Mouse (Mus musculus): ENCODE measurements around the gene Plce1. TPM values are rescaled to one million over a fixed set of nuclear protein-coding genes. Genes with fewer than 3 reads are reported as not detected.

The Plce1 gene
- polyA plus RNA-seq, 1 experiment, result 2.3 TPM

- no peak for DNase-seq
- H3K4me3 ChIP-seq (ENCODE audit: insufficient read depth, low read depth, low read length), result no peak overlapping the region
- H3K36me3 ChIP-seq (ENCODE audit: control insufficient read depth, insufficient read depth, low read length), result no peaks in the 10 kb centered on the region
- no peaks in the 10 kb centered on the region for H3K27me3 ChIP-seq (replicated peaks; ENCODE audit: control insufficient read depth, insufficient read depth, low read length)
- no peaks in the 10 kb centered on the region for H3K4me1 ChIP-seq (ENCODE audit: control insufficient read depth, insufficient read depth, low read length)
- TF ChIP-seq POLR2A (IDR thresholded peaks at IDR 0.05; ENCODE audit: low read depth, low read length) (no peak), CTCF (conservative IDR thresholded peaks at IDR 0.05; ENCODE audit: insufficient read depth, insufficient read length, low read depth, low read length) (no peak)
- no peak overlapping the region for H3K27ac ChIP-seq (ENCODE audit: insufficient read depth, low read depth, low read length)
- 80% methylated on average over 5 of the region's 5 CpGs for WGBS
Measured at GRCm38 (mm10) chr19:38514417-38515184, 33.7 kb downstream of the Plce1 start.

GRCm38 (mm10) chr19:38526855-38527254 lies 45.9 kb downstream of the Plce1 start:
- no peak for DNase-seq
- Histone ChIP-seq H3K4me1 (ENCODE audit: control insufficient read depth, insufficient read depth, low read length) (no peaks in the 10 kb centered on the region), H3K27ac (ENCODE audit: insufficient read depth, low read depth, low read length) (no peak overlapping the region), H3K36me3 (ENCODE audit: control insufficient read depth, insufficient read depth, low read length) (no peaks in the 10 kb centered on the region), H3K27me3 (replicated peaks; ENCODE audit: control insufficient read depth, insufficient read depth, low read length) (no peaks in the 10 kb centered on the region), H3K4me3 (ENCODE audit: insufficient read depth, low read depth, low read length) (no peak overlapping the region)
- TF ChIP-seq POLR2A (IDR thresholded peaks at IDR 0.05; ENCODE audit: low read depth, low read length) (no peak), CTCF (conservative IDR thresholded peaks at IDR 0.05; ENCODE audit: insufficient read depth, insufficient read length, low read depth, low read length) (no peak)
- 38% methylated on average over 3 of the region's 3 CpGs for WGBS

DNA sequence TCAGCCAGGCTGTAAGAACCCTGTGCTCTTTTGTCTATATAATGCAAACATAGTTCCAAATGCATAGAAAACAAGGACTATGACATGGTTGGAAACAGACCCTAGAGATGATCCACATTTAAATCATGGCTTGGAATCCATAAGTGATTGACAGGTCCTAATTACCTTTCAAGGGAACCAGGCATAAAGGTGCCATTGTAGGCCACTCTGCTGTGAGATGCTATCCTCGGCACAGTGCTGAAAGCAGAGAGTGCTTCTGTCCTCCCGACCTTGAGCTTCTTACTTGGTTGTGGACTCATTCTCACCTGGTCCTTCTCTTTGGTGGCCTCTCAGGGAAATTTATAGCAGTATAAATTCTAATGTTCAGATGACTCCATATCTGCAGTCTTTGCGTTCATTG lies 46.6 kb downstream of the Plce1 start:
- Histone ChIP-seq H3K27me3 (replicated peaks; ENCODE audit: control insufficient read depth, insufficient read depth, low read length) (no peaks in the 10 kb centered on the region), H3K4me1 (ENCODE audit: control insufficient read depth, insufficient read depth, low read length) (no peaks in the 10 kb centered on the region), H3K36me3 (ENCODE audit: control insufficient read depth, insufficient read depth, low read length) (no peaks in the 10 kb centered on the region), H3K27ac (ENCODE audit: insufficient read depth, low read depth, low read length) (no peak overlapping the region), H3K4me3 (ENCODE audit: insufficient read depth, low read depth, low read length) (no peak overlapping the region)
- no peak for DNase-seq
- TF ChIP-seq CTCF (conservative IDR thresholded peaks at IDR 0.05; ENCODE audit: insufficient read depth, insufficient read length, low read depth, low read length), result no peak
- TF ChIP-seq POLR2A (IDR thresholded peaks at IDR 0.05; ENCODE audit: low read depth, low read length), result no peak
- WGBS, result 76% methylated on average over 3 of the region's 3 CpGs

GRCm38 (mm10) chr19:38533230-38533629 lies 52.3 kb downstream of the Plce1 start:
- H3K27me3 ChIP-seq (replicated peaks; ENCODE audit: control insufficient read depth, insufficient read depth, low read length), result no peaks in the 10 kb centered on the region; the same call in 1 of the 2 replicates
- H3K4me3 ChIP-seq (ENCODE audit: insufficient read depth, low read depth, low read length), result no peak overlapping the region
- no peak overlapping the region for H3K27ac ChIP-seq (ENCODE audit: insufficient read depth, low read depth, low read length)
- no peak for DNase-seq
- no peaks in the 10 kb centered on the region for H3K4me1 ChIP-seq (ENCODE audit: control insufficient read depth, insufficient read depth, low read length)
- TF ChIP-seq CTCF (conservative IDR thresholded peaks at IDR 0.05; ENCODE audit: insufficient read depth, insufficient read length, low read depth, low read length), result no peak
- TF ChIP-seq POLR2A (IDR thresholded peaks at IDR 0.05; ENCODE audit: low read depth, low read length), result no peak
- H3K36me3 ChIP-seq (ENCODE audit: control insufficient read depth, insufficient read depth, low read length), result no peaks in the 10 kb centered on the region
- WGBS, result 82% methylated on average over 5 of the region's 5 CpGs

DNA sequence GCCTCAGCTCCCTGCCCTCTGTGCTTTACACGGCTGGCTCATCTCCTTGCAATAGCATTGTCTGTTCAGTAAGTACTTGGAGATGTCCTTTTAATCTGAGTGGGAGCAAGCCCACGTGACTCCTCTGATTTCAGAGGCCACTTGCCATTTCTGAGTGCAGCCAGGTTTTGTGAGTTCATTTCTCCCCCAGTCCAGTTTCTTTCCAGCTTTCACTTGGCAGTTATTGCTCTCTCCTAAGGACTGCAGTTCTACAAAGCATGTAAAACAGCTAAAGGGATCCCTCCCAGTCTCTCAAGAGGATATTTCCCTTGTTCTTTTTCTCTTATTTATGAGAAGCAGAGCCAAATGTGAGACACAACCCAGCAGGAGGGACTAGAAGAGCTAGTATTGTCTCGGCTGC lies 58.4 kb downstream of the Plce1 start:
- TF ChIP-seq CTCF (conservative IDR thresholded peaks at IDR 0.05; ENCODE audit: insufficient read depth, insufficient read length, low read depth, low read length) (no peak), POLR2A (IDR thresholded peaks at IDR 0.05; ENCODE audit: low read depth, low read length) (no peak)
- Histone ChIP-seq H3K4me1 (ENCODE audit: control insufficient read depth, insufficient read depth, low read length) (no peaks in the 10 kb centered on the region), H3K27ac (ENCODE audit: insufficient read depth, low read depth, low read length) (no peak overlapping the region), H3K36me3 (ENCODE audit: control insufficient read depth, insufficient read depth, low read length) (no peaks in the 10 kb centered on the region), H3K27me3 (replicated peaks; ENCODE audit: control insufficient read depth, insufficient read depth, low read length) (no peaks in the 10 kb centered on the region; the same call in 1 of the 2 replicates), H3K4me3 (ENCODE audit: insufficient read depth, low read depth, low read length) (no peak overlapping the region)
- DNase-seq, result no peak
- 70% methylated on average over 3 of the region's 3 CpGs for WGBS

- TF ChIP-seq CTCF (conservative IDR thresholded peaks at IDR 0.05; ENCODE audit: insufficient read depth, insufficient read length, low read depth, low read length) (no peak), POLR2A (IDR thresholded peaks at IDR 0.05; ENCODE audit: low read depth, low read length) (no peak)
- no peaks in the 10 kb centered on the region; the same call in 1 of the 2 replicates for H3K27me3 ChIP-seq (replicated peaks; ENCODE audit: control insufficient read depth, insufficient read depth, low read length)
- no peaks in the 10 kb centered on the region for H3K36me3 ChIP-seq (ENCODE audit: control insufficient read depth, insufficient read depth, low read length)
- no peak overlapping the region for H3K27ac ChIP-seq (ENCODE audit: insufficient read depth, low read depth, low read length)
- 74% methylated on average over 3 of the region's 3 CpGs for WGBS
- no peak overlapping the region for H3K4me3 ChIP-seq (ENCODE audit: insufficient read depth, low read depth, low read length)
- DNase-seq, result no peak
- no peaks in the 10 kb centered on the region for H3K4me1 ChIP-seq (ENCODE audit: control insufficient read depth, insufficient read depth, low read length)
Measured at GRCm38 (mm10) chr19:38540549-38540948, 59.6 kb downstream of the Plce1 start.

DNA sequence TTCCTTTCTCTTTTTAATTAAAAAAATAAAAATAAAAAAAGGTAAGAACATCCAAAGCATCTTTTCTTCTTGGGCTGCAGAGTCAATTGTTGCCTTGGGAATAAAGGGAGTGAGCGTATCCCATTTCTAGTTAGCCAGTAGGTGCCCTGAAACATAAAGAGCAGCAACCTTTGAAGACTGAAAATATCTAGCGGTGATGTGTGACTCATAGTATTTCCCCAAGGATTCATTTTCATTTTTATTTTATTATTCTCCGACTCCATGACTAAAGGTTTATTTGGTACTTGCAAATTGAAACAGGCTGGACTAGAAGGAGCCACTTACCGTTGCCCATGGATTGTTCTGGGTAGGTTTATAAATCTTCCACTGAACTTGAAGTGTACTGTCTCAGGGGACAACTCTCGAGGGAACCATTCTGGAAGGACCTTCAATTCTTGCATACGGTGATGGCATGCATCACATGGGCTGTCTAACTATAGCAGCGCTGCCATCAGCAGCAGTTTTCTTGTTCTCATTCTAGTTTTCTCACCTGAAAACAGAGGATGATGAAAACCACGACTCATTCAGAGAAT lies 68.7 kb downstream of the Plce1 start:
- DNase-seq, result no peak
- 70% methylated on average over 8 of the region's 8 CpGs for WGBS
- Histone ChIP-seq H3K36me3 (ENCODE audit: control insufficient read depth, insufficient read depth, low read length) (no peaks in the 10 kb centered on the region), H3K4me3 (ENCODE audit: insufficient read depth, low read depth, low read length) (no peak overlapping the region), H3K4me1 (ENCODE audit: control insufficient read depth, insufficient read depth, low read length) (no peaks in the 10 kb centered on the region), H3K27me3 (replicated peaks; ENCODE audit: control insufficient read depth, insufficient read depth, low read length) (no peaks in the 10 kb centered on the region; the same call in 1 of the 2 replicates), H3K27ac (ENCODE audit: insufficient read depth, low read depth, low read length) (no peak overlapping the region)
- no peak for TF ChIP-seq POLR2A (IDR thresholded peaks at IDR 0.05; ENCODE audit: low read depth, low read length)
- no peak for TF ChIP-seq CTCF (conservative IDR thresholded peaks at IDR 0.05; ENCODE audit: insufficient read depth, insufficient read length, low read depth, low read length)

Measured in kidney, adult 2 months (tissue).